Mouse (Mus musculus): Measurements from ENCODE around the gene Ppp2r5a. TPM values are rescaled to one million over a fixed set of nuclear protein-coding genes. Genes with fewer than 3 reads are reported as not detected.

Ppp2r5a gene
- polyA plus RNA-seq, 1 experiment = 15.9 TPM

GRCm38 (mm10) chr1:191304216-191304615 lies 98.9 kb downstream of the Ppp2r5a start:
- no peak for TF ChIP-seq CTCF (IDR thresholded peaks at IDR 0.05; ENCODE audit: borderline replicate concordance, extremely low read depth, insufficient read depth, insufficient read length)
- TF ChIP-seq POLR2A (IDR thresholded peaks at IDR 0.05; ENCODE audit: borderline replicate concordance, extremely low read depth, insufficient read depth, insufficient read length, poor library complexity, severe bottlenecking) = no peak
- DNase-seq (ENCODE audit: low read depth) = no peak

GRCm38 (mm10) chr1:191303736-191304135 lies 99.3 kb downstream of the Ppp2r5a start:
- no peak for DNase-seq (ENCODE audit: low read depth)
- TF ChIP-seq CTCF (IDR thresholded peaks at IDR 0.05; ENCODE audit: borderline replicate concordance, extremely low read depth, insufficient read depth, insufficient read length) (no peak), POLR2A (IDR thresholded peaks at IDR 0.05; ENCODE audit: borderline replicate concordance, extremely low read depth, insufficient read depth, insufficient read length, poor library complexity, severe bottlenecking) (no peak)

Other genes starting within 250 kb of the Ppp2r5a start
- not detected in 2 replicates for gene Fam71a, start 238.5 kb downstream of the Ppp2r5a start, polyA plus RNA-seq (2012; rRNA removed)
- 1.0 and 1.5 TPM in 2 replicates for gene Atf3, start 185.2 kb downstream of the Ppp2r5a start, polyA plus RNA-seq (2012; rRNA removed)
- gene Nenf, start 85.1 kb downstream of the Ppp2r5a start, polyA plus RNA-seq (2012; rRNA removed) = 118 and 133 TPM in 2 replicates
- gene Tmem206, start 77.4 kb downstream of the Ppp2r5a start, polyA plus RNA-seq (2012; rRNA removed) = 30.7 and 35.6 TPM in 2 replicates
- 8.0 and 12.0 TPM in 2 replicates for gene Dtl, start 172.3 kb upstream of the Ppp2r5a start, polyA plus RNA-seq (2012; rRNA removed)
- gene Ints7, start 172.4 kb upstream of the Ppp2r5a start, polyA plus RNA-seq (2012; rRNA removed) = 48.7 and 50.8 TPM in 2 replicates

Data from brain, embryonic 14.5 days (tissue).